In genomic region chr15:13410065-13410688, GRCm38 (mm10) we compare ENCODE assay signal across 13 mouse cellular contexts.
DNase-seq lines count a peak whose midpoint lies in the region; ATAC-seq and TF ChIP-seq lines count a peak whose summit lies in the region.
"Had no signal": no experiment of that assay in that cellular context is flagged by ENCODE, and none has a peak within 500 bp of the region (broad histone marks: within the 10 kb centered on the region; RNA-seq: fewer than 3 reads in every experiment).

No protein-coding gene starts in this region.

- no peak overlapping the region for H3K4me2 ChIP-seq in embryonic facial prominence, embryonic 14.5 days (ENCODE audit: low read depth, low read length)
- no peak overlapping the region for H3K4me2 ChIP-seq in kidney, embryonic 14.5 days (replicated peaks; ENCODE audit: low read depth, low read length)
- H3K4me2 ChIP-seq in forebrain, embryonic 11.5 days (ENCODE audit: low read depth, low read length, severe bottlenecking) = no peak overlapping the region
- H3K4me2 ChIP-seq in kidney, postnatal 0 days (ENCODE audit: low read length) = no peak overlapping the region
- H3K4me2 ChIP-seq: liver, embryonic 12.5 days had no signal

- no peak for ATAC-seq in embryonic facial prominence, embryonic 14.5 days (ENCODE audit: low read depth)
- ATAC-seq in kidney, embryonic 14.5 days (ENCODE audit: low FRiP score, low TSS enrichment) = no peak
- peak; percentile 65 for ATAC-seq in forebrain, embryonic 11.5 days (replicated peaks; ENCODE audit: low FRiP score)
- ATAC-seq in kidney, postnatal 0 days (replicated peaks; ENCODE audit: low FRiP score, low read depth) = no peak
- ATAC-seq: intestine, embryonic 16.5 days; liver, embryonic 12.5 days; Patski had no signal

- WGBS in embryonic facial prominence, embryonic 14.5 days = 47% methylated on average over 11 of the region's 11 CpGs
- WGBS in embryonic facial prominence, embryonic 10.5 days = 61% methylated on average over 11 of the region's 11 CpGs
- WGBS in kidney, embryonic 14.5 days = 73% methylated on average over 11 of the region's 11 CpGs
- WGBS in forebrain, embryonic 11.5 days = 49% methylated on average over 11 of the region's 11 CpGs
- 57% methylated on average over 11 of the region's 11 CpGs for WGBS in kidney, postnatal 0 days

- H3K9ac ChIP-seq in embryonic facial prominence, embryonic 14.5 days (ENCODE audit: low read depth, low read length) = no peak overlapping the region
- H3K9ac ChIP-seq in kidney, embryonic 14.5 days (ENCODE audit: low read depth, low read length) = no peak overlapping the region
- H3K9ac ChIP-seq in forebrain, embryonic 11.5 days (ENCODE audit: low read length) = no peak overlapping the region
- H3K9ac ChIP-seq in kidney, postnatal 0 days (ENCODE audit: low read depth, low read length) = no peak overlapping the region
- H3K9ac ChIP-seq: liver, embryonic 12.5 days had no signal

- H3K4me3 ChIP-seq in embryonic facial prominence, embryonic 14.5 days (ENCODE audit: low read depth, low read length) = no peak overlapping the region
- no peak overlapping the region for H3K4me3 ChIP-seq in embryonic facial prominence, embryonic 10.5 days
- H3K4me3 ChIP-seq in kidney, embryonic 14.5 days (ENCODE audit: low read length) = no peak overlapping the region
- no peak overlapping the region for H3K4me3 ChIP-seq in forebrain, embryonic 11.5 days (ENCODE audit: low read depth, low read length)
- H3K4me3 ChIP-seq in kidney, postnatal 0 days (replicated peaks; ENCODE audit: low read depth, low read length) = no peak overlapping the region
- H3K4me3 ChIP-seq: erythroblast, embryonic 14.5 days; liver, embryonic 12.5 days had no signal

- no peak overlapping the region for H3K27ac ChIP-seq in embryonic facial prominence, embryonic 14.5 days (replicated peaks; ENCODE audit: low read depth, low read length)
- no peak overlapping the region for H3K27ac ChIP-seq in embryonic facial prominence, embryonic 10.5 days (replicated peaks)
- H3K27ac ChIP-seq in kidney, embryonic 14.5 days (ENCODE audit: low read depth, low read length) = no peak overlapping the region
- no peak overlapping the region for H3K27ac ChIP-seq in forebrain, embryonic 11.5 days (ENCODE audit: low read depth, low read length)
- no peak overlapping the region for H3K27ac ChIP-seq in kidney, postnatal 0 days
- H3K27ac ChIP-seq: liver, embryonic 12.5 days had no signal

- no peaks in the 10 kb centered on the region for H3K36me3 ChIP-seq in embryonic facial prominence, embryonic 14.5 days (ENCODE audit: control insufficient read depth, insufficient read depth, low read length)
- no peaks in the 10 kb centered on the region for H3K36me3 ChIP-seq in embryonic facial prominence, embryonic 10.5 days (replicated peaks)
- no peaks in the 10 kb centered on the region for H3K36me3 ChIP-seq in kidney, embryonic 14.5 days (ENCODE audit: control insufficient read depth, insufficient read depth, low read length)
- no peaks in the 10 kb centered on the region for H3K36me3 ChIP-seq in forebrain, embryonic 11.5 days (ENCODE audit: control insufficient read depth, insufficient read depth, low read length)
- no peaks in the 10 kb centered on the region for H3K36me3 ChIP-seq in kidney, postnatal 0 days (ENCODE audit: insufficient read depth, low read length)
- H3K36me3 ChIP-seq: liver, embryonic 12.5 days had no signal

- no peaks in the 10 kb centered on the region for H3K9me3 ChIP-seq in embryonic facial prominence, embryonic 14.5 days (ENCODE audit: control insufficient read depth, low read length)
- H3K9me3 ChIP-seq in embryonic facial prominence, embryonic 10.5 days = no peaks in the 10 kb centered on the region
- no peaks in the 10 kb centered on the region for H3K9me3 ChIP-seq in kidney, embryonic 14.5 days (ENCODE audit: control insufficient read depth, low read length)
- no peaks in the 10 kb centered on the region for H3K9me3 ChIP-seq in forebrain, embryonic 11.5 days (ENCODE audit: control insufficient read depth, low read length)
- H3K9me3 ChIP-seq in kidney, postnatal 0 days (replicated peaks; ENCODE audit: low read length) = no peaks in the 10 kb centered on the region
- H3K9me3 ChIP-seq: liver, embryonic 12.5 days had no signal

- TF ChIP-seq CTCF in kidney, postnatal 0 days (IDR thresholded peaks at IDR 0.05; ENCODE audit: low read depth) = no peak

- H3K4me1 ChIP-seq in embryonic facial prominence, embryonic 14.5 days (ENCODE audit: control insufficient read depth, insufficient read depth, low read length) = no peaks in the 10 kb centered on the region; the same call in 1 of the 2 replicates
- H3K4me1 ChIP-seq in embryonic facial prominence, embryonic 10.5 days = 0 out of 2 replicates have a peak, but pooled peaks cover 4% of the 10 kb centered on the region
- H3K4me1 ChIP-seq in kidney, embryonic 14.5 days (ENCODE audit: control insufficient read depth, insufficient read depth, low read length) = no peaks in the 10 kb centered on the region
- H3K4me1 ChIP-seq in forebrain, embryonic 11.5 days (replicated peaks; ENCODE audit: control insufficient read depth, insufficient read depth, low read length) = no peaks in the 10 kb centered on the region; the same call in 1 of the 2 replicates
- H3K4me1 ChIP-seq in kidney, postnatal 0 days (replicated peaks; ENCODE audit: insufficient read depth, low read length) = no peaks in the 10 kb centered on the region
- H3K4me1 ChIP-seq: liver, embryonic 12.5 days had no signal

- DNase-seq in embryonic facial prominence, embryonic 14.5 days (ENCODE audit: low spot score) = peak; percentile 10
- no peak for DNase-seq in embryonic facial prominence, embryonic 10.5 days (ENCODE audit: low spot score)
- peak; percentile 43 for DNase-seq in kidney, adult 9 months
- DNase-seq in forebrain, embryonic 11.5 days (ENCODE audit: low spot score) = no peak
- peak; percentile 29 for DNase-seq in kidney, postnatal 0 days (ENCODE audit: low spot score)
- DNase-seq in thymus, postnatal 25 days = no peak
- no peak for DNase-seq in layer of hippocampus, adult 11-12 months (ENCODE audit: low spot score)
- DNase-seq: thymus, postnatal 14 days had no signal

- no peaks in the 10 kb centered on the region for H3K27me3 ChIP-seq in embryonic facial prominence, embryonic 14.5 days (replicated peaks; ENCODE audit: control insufficient read depth, insufficient read depth, low read length)
- no peaks in the 10 kb centered on the region for H3K27me3 ChIP-seq in embryonic facial prominence, embryonic 10.5 days (replicated peaks; ENCODE audit: low read depth, poor library complexity, severe bottlenecking)
- no peaks in the 10 kb centered on the region for H3K27me3 ChIP-seq in kidney, embryonic 14.5 days (ENCODE audit: control insufficient read depth, insufficient read depth, low read length)
- H3K27me3 ChIP-seq in forebrain, embryonic 11.5 days (ENCODE audit: control insufficient read depth, insufficient read depth, low read length) = no peaks in the 10 kb centered on the region
- H3K27me3 ChIP-seq in kidney, postnatal 0 days (ENCODE audit: insufficient read depth, low read length) = no peaks in the 10 kb centered on the region
- H3K27me3 ChIP-seq: liver, embryonic 12.5 days; Patski had no signal

Comparison
In these comparisons a context has a peak if more than half of its experiments do, and no peak if none do; other contexts are left out.
1. DNase-seq: peak in embryonic facial prominence, embryonic 14.5 days (single experiment), kidney, adult 9 months (single experiment) and kidney, postnatal 0 days (single experiment); none in embryonic facial prominence, embryonic 10.5 days (single experiment), forebrain, embryonic 11.5 days (single experiment), thymus, postnatal 25 days (single experiment) and layer of hippocampus, adult 11-12 months (single experiment).